In genomic region chr19:45300691-45301431, GRCm38 (mm10) we compare ENCODE assay signal across 8 mouse cellular contexts.
DNase-seq lines count a peak whose midpoint lies in the region; ATAC-seq and TF ChIP-seq lines count a peak whose summit lies in the region.

No protein-coding gene starts in this region.

- peak; percentile 66 for TF ChIP-seq CTCF in left cerebral cortex, adult 2 months (IDR thresholded peaks at IDR 0.05)
- TF ChIP-seq CTCF in small intestine, adult 2 months (IDR thresholded peaks at IDR 0.05; ENCODE audit: extremely low read depth, insufficient read length, insufficient replicate concordance, low read depth, low read length), result no peak

- H3K9me3 ChIP-seq in forebrain, embryonic 15.5 days, result no peaks in the 10 kb centered on the region
- H3K9me3 ChIP-seq in hindbrain, embryonic 14.5 days (ENCODE audit: control insufficient read depth, low read length), result no peaks in the 10 kb centered on the region
- H3K9me3 ChIP-seq in lung, embryonic 15.5 days, result no peaks in the 10 kb centered on the region

- peak in 1 of 2 experiments; percentile 48 for DNase-seq in left cerebral cortex, adult 2 months (ENCODE audit: extremely low spot score in 1 of 2, low spot score in 2 of 2)
- DNase-seq in left cerebral cortex, adult 18-20 months (ENCODE audit: low spot score in 2 of 2), result no peak
- peak; percentile 53 for DNase-seq in cerebellum, adult 11 months
- peak; percentile 72 for DNase-seq in hindbrain, embryonic 14.5 days (ENCODE audit: low spot score)
- no peak for DNase-seq in frontal cortex, postnatal 36 days (ENCODE audit: low spot score in 2 of 2)

- H3K9ac ChIP-seq in forebrain, embryonic 15.5 days (replicated peaks), result peak overlapping the region; percentile 83
- peak overlapping the region; percentile 71 for H3K9ac ChIP-seq in hindbrain, embryonic 14.5 days
- H3K9ac ChIP-seq in lung, embryonic 15.5 days, result no peak overlapping the region

- peak; percentile 38 for ATAC-seq in forebrain, embryonic 15.5 days (replicated peaks)
- peak; percentile 46 for ATAC-seq in hindbrain, embryonic 14.5 days (ENCODE audit: low FRiP score)
- ATAC-seq in lung, embryonic 15.5 days (ENCODE audit: borderline replicate concordance, extremely low read depth, low FRiP score, low TSS enrichment), result peak; percentile 36; the same call in 1 of the 2 replicates

- intact Hi-C loops in left cerebral cortex, adult 2 months (cut with DNase I), result loop anchor here (2.0 to 5.0 kb wide), 3 partner anchors 26 to 241 kb away; no protein-coding TSS in a partner anchor

- H3K27me3 ChIP-seq in forebrain, embryonic 15.5 days, result peaks cover 22% of the 10 kb centered on the region; the same call in 1 of the 2 replicates
- H3K27me3 ChIP-seq in hindbrain, embryonic 14.5 days (ENCODE audit: control insufficient read depth, insufficient read depth, low read length), result peaks cover 47% of the 10 kb centered on the region
- H3K27me3 ChIP-seq in lung, embryonic 15.5 days, result peaks cover 88% of the 10 kb centered on the region
- peaks cover 47% of the 10 kb centered on the region for H3K27me3 ChIP-seq in small intestine, adult 2 months (ENCODE audit: control insufficient read depth, insufficient read depth, low read length)

- H3K36me3 ChIP-seq in forebrain, embryonic 15.5 days, result no peaks in the 10 kb centered on the region
- no peaks in the 10 kb centered on the region for H3K36me3 ChIP-seq in hindbrain, embryonic 14.5 days (replicated peaks; ENCODE audit: control insufficient read depth, insufficient read depth)
- H3K36me3 ChIP-seq in lung, embryonic 15.5 days, result no peaks in the 10 kb centered on the region
- no peaks in the 10 kb centered on the region for H3K36me3 ChIP-seq in small intestine, adult 2 months (ENCODE audit: control insufficient read depth, insufficient read depth, low read length)

- peak overlapping the region; percentile 58 for H3K4me3 ChIP-seq in left cerebral cortex, adult 2 months
- H3K4me3 ChIP-seq in forebrain, embryonic 15.5 days, result peak overlapping the region; percentile 54
- H3K4me3 ChIP-seq in hindbrain, embryonic 14.5 days (replicated peaks; ENCODE audit: low read length), result peak overlapping the region; percentile 41
- peak overlapping the region; percentile 57 for H3K4me3 ChIP-seq in lung, embryonic 15.5 days
- peak overlapping the region; percentile 38 for H3K4me3 ChIP-seq in small intestine, adult 2 months (ENCODE audit: low read depth, low read length)

- WGBS in forebrain, embryonic 15.5 days, result 3% methylated on average over 22 of the region's 22 CpGs
- WGBS in hindbrain, embryonic 14.5 days, result 5% methylated on average over 21 of the region's 22 CpGs
- WGBS in lung, embryonic 15.5 days, result 2% methylated on average over 22 of the region's 22 CpGs
- whole genome bisulfite sequencing in small intestine, adult 2 months, result 5% methylated on average over 22 of the region's 22 CpGs

- peak overlapping the region; percentile 93 for H3K4me2 ChIP-seq in forebrain, embryonic 15.5 days (replicated peaks)
- H3K4me2 ChIP-seq in hindbrain, embryonic 14.5 days (replicated peaks), result peak overlapping the region; percentile 95
- H3K4me2 ChIP-seq in lung, embryonic 15.5 days, result peak overlapping the region; percentile 100

- H3K27ac ChIP-seq in left cerebral cortex, adult 2 months, result peak overlapping the region; percentile 99
- H3K27ac ChIP-seq in forebrain, embryonic 15.5 days (replicated peaks), result peak overlapping the region; percentile 97
- peak overlapping the region; percentile 98 for H3K27ac ChIP-seq in hindbrain, embryonic 14.5 days
- no peak overlapping the region for H3K27ac ChIP-seq in lung, embryonic 15.5 days
- H3K27ac ChIP-seq in small intestine, adult 2 months (ENCODE audit: insufficient read depth, low read depth, low read length), result no peak overlapping the region

- no peak for TF ChIP-seq POLR2A in small intestine, adult 2 months (IDR thresholded peaks at IDR 0.05; ENCODE audit: low read depth, low read length)

- peaks cover 24% of the 10 kb centered on the region for H3K4me1 ChIP-seq in forebrain, embryonic 15.5 days
- H3K4me1 ChIP-seq in hindbrain, embryonic 14.5 days (replicated peaks; ENCODE audit: control insufficient read depth, insufficient read depth, low read length), result peaks cover 33% of the 10 kb centered on the region
- H3K4me1 ChIP-seq in lung, embryonic 15.5 days, result peaks cover 19% of the 10 kb centered on the region
- 0 out of 2 replicates have a peak, but pooled peaks cover 5% of the 10 kb centered on the region for H3K4me1 ChIP-seq in small intestine, adult 2 months (ENCODE audit: control insufficient read depth, insufficient read depth, insufficient read length, low read length)

Comparison
In these comparisons a context has a peak if more than half of its experiments do, and no peak if none do; other contexts are left out.
1. DNase-seq: peak in cerebellum, adult 11 months (single experiment) and hindbrain, embryonic 14.5 days (single experiment); none in left cerebral cortex, adult 18-20 months (0 of 2) and frontal cortex, postnatal 36 days (0 of 2).
2. H3K27ac ChIP-seq: peak in left cerebral cortex, adult 2 months (single experiment), forebrain, embryonic 15.5 days (single experiment) and hindbrain, embryonic 14.5 days (single experiment); none in lung, embryonic 15.5 days (single experiment) and small intestine, adult 2 months (single experiment).
3. Peak in every context shown above with its lines, with median percentiles within 50 percentile points of each other: H3K4me3 ChIP-seq, ATAC-seq and H3K4me2 ChIP-seq.